Mouse (Mus musculus) limb, embryonic 12.5 days (tissue): ENCODE results near the gene Cts3. TPM values are rescaled to one million over a fixed set of nuclear protein-coding genes. Genes with fewer than 3 reads are reported as not detected.
"Not testable (repeated sequence)": the region's sequence is repeated elsewhere in the genome, so short reads cannot be mapped to it uniquely, and the experiment has no call there.

ENCODE experiments used
- ATAC-seq: fragments of 200-750 bp; cut with Nextera tagmentation; 2 replicates; pipeline ENCODE4 v1.8.0; 2017; ENCODE audit warnings: low read depth, moderate TSS enrichment; ENCODE audit not compliant: insufficient number of reproducible peaks, insufficient read depth, low FRiP score, low TSS enrichment
- H3K27ac ChIP-seq: fragments of 300-500 bp; sonication (generic); 2 replicates; pipeline ENCODE4 v1.5.1; 2016; ENCODE audit warnings: mild to moderate bottlenecking, moderate library complexity
- H3K27me3 ChIP-seq: fragments of 300-500 bp; sonication (generic); 2 replicates; pipeline ENCODE4 v1.6.1; 2016; ENCODE audit warnings: mild to moderate bottlenecking, moderate library complexity
- H3K36me3 ChIP-seq: fragments of 300-500 bp; sonication (generic); 2 replicates; pipeline ENCODE4 v1.6.1; 2016; ENCODE audit warnings: mild to moderate bottlenecking, moderate library complexity
- H3K4me1 ChIP-seq: fragments of 300-500 bp; sonication (generic); replicated peaks from 2 replicates; pipeline ENCODE4 v1.6.1; 2016
- H3K4me2 ChIP-seq: fragments of 300-500 bp; sonication (generic); 2 replicates; pipeline ENCODE4 v1.6.1; 2016; ENCODE audit warnings: mild to moderate bottlenecking, moderate library complexity
- H3K4me3 ChIP-seq: fragments of 300-500 bp; sonication (generic); replicated peaks from 2 replicates; pipeline ENCODE4 v1.5.1; 2016; ENCODE audit warnings: mild to moderate bottlenecking
- H3K9ac ChIP-seq: fragments of 300-500 bp; sonication (generic); replicated peaks from 2 replicates; pipeline ENCODE4 v1.6.1; 2016; ENCODE audit warnings: mild to moderate bottlenecking, moderate library complexity
- H3K9me3 ChIP-seq: fragments of 300-500 bp; sonication (generic); 2 replicates; pipeline ENCODE4 v1.6.1; 2016; ENCODE audit warnings: mild to moderate bottlenecking, moderate library complexity
- WGBS: fragments of 180-500 bp; shearing (Covaris S2); methylation state at CpG from one replicate; pipeline ENCODE4 v1.1.7; 2016; 5-methylcytosine and 5-hydroxymethylcytosine counted together
- polyA plus RNA-seq: library from polyadenylated mRNA; unstranded; fragments of >200 nt; fragmentation: Nextera tagmentation; extraction: Ambion mirVana; gene quantifications from 2 replicates; pipeline ENCODE4 v1.2.1, GENCODE M21; 2016

Cts3 gene
- not detected in 2 replicates for polyA plus RNA-seq

- peaks cover 40% of the 10 kb centered on the region for H3K9me3 ChIP-seq
- no peak within 1 kb of the TSS for H3K27ac ChIP-seq
- H3K9ac ChIP-seq = no peak within 1 kb of the TSS
Observed at GRCm38 (mm10) chr13:61570027-61570426, at the start of gene Cts3. Cts3 (minus strand) TSS chr13:61570127.

GRCm38 (mm10) chr13:61568074-61568473 lies 1.9 kb downstream of the Cts3 start, which contains the start of gene Gm49352:
Gm49352 (minus strand) TSS chr13:61568174.
- H3K36me3 ChIP-seq = not testable (repeated sequence)

More at GRCm38 (mm10) chr13:61570027-61570426, at the start of gene Cts3:
- Histone ChIP-seq H3K4me3 (no peak within 1 kb of the TSS), H3K36me3 (no peaks in the 10 kb centered on the region), H3K27me3 (no peaks in the 10 kb centered on the region), H3K4me1 (no peaks in the 10 kb centered on the region), H3K4me2 (no peak within 1 kb of the TSS)
- ATAC-seq = no peak

GRCm38 (mm10) chr13:61541631-61542030 lies 28.3 kb downstream of the Cts3 start, which contains the start of gene Ctsm:
Ctsm (minus strand) TSS chr13:61541839.
- Histone ChIP-seq H3K9me3 (peaks cover 44% of the 10 kb centered on the region), H3K4me1 (no peaks in the 10 kb centered on the region)
- no peak for ATAC-seq

More at GRCm38 (mm10) chr13:61568074-61568473, 1.9 kb downstream of the Cts3 start, which contains the start of gene Gm49352:
- ATAC-seq, H3K4me3 ChIP-seq, H3K4me2 ChIP-seq, H3K4me1 ChIP-seq, H3K27ac ChIP-seq, H3K9ac ChIP-seq, H3K27me3 ChIP-seq: not testable (repeated sequence)
- 41% methylated on average over 1 of the region's 1 CpGs for whole genome bisulfite sequencing
- H3K9me3 ChIP-seq = peaks cover 30% of the 10 kb centered on the region

More at GRCm38 (mm10) chr13:61541631-61542030, 28.3 kb downstream of the Cts3 start, which contains the start of gene Ctsm:
- no peak within 1 kb of the TSS for H3K9ac ChIP-seq
- no peak within 1 kb of the TSS for H3K27ac ChIP-seq
- H3K27me3 ChIP-seq = no peaks in the 10 kb centered on the region
- H3K4me3 ChIP-seq = no peak within 1 kb of the TSS
- H3K4me2 ChIP-seq = no peak within 1 kb of the TSS
- WGBS = 76% methylated on average over 4 of the region's 4 CpGs
- no peaks in the 10 kb centered on the region for H3K36me3 ChIP-seq

Other genes starting within 250 kb of the Cts3 start
- gene Cts7, start 211.9 kb downstream of the Cts3 start, polyA plus RNA-seq = not detected in 2 replicates
- gene Ctsm, start 28.3 kb downstream of the Cts3 start, polyA plus RNA-seq = not detected in 2 replicates
- not detected in 2 replicates for gene Gm49352, start 2.0 kb downstream of the Cts3 start, polyA plus RNA-seq